Mouse (Mus musculus) retina, adult 2 months (tissue): ENCODE data around the gene Pcbp2.

Experiments
- DNase-seq: peaks from one replicate; pipeline ENCODE4 v3.0.0-alpha.2; 2012; ENCODE audit warnings: low read depth, low spot score

Gene Pcbp2

DNA sequence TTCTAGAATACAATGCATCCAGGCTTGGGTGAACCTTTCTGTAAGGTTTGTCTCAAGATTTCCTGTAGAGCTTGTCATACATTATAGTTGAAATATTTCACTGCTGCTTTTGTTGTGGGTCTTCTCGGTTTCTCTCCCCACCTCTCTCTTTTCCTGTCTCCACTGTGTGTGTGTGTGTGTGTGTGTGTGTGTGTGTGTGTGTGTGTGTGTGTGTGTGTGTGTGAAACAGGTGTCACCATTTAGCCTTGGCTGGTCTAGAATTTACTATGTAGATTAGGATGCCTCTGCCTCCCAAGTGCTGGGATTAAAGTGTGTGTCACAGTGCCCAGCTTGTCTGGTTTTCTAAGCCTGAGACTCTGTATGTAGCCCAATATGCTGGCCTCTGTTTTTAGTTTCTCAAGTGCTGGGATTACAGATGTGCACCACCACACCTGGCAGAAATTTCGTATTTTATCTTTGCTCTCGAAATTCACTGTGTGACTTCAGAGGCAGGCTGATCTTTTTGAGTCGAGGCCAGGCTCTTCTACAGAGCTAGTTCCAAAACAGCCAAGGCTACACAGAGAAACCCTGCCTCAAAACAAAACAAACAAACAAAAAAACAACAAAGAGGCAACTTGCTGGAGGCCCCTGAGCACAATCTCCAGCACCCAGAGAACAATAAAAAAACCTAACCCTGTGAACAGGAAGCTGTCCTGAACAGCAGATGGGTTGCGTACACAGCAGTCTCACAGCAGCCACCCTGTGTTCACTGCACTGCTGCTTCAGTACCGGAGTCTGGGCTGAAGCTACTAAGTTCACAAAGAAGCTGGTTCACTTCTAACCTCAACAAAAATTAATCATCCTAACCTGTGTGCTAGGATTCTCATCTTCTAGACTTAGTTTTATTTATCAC is 56.0 kb downstream of the Pcbp2 start:
- no peak for DNase-seq

DNA sequence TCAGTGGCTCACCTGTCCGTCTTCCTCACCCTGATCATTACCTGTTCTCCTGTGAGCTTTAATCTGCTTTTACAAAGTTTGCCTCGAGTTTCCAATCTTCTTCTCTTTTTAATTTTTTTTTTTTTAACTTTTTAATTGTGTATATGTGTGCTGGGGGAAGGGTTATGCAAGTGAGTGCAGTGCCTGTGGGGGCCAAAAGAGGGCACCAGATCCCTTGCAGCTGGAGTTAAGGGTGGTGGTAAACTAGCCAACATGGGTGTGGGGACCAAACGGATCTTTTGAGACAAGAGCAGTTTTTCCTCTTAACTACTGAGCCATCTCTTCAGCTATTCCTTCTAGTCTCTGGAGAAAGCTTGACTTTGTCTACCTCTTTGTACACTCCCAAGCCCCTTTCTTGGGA is 57.6 kb downstream of the Pcbp2 start:
- no peak for DNase-seq

DNA sequence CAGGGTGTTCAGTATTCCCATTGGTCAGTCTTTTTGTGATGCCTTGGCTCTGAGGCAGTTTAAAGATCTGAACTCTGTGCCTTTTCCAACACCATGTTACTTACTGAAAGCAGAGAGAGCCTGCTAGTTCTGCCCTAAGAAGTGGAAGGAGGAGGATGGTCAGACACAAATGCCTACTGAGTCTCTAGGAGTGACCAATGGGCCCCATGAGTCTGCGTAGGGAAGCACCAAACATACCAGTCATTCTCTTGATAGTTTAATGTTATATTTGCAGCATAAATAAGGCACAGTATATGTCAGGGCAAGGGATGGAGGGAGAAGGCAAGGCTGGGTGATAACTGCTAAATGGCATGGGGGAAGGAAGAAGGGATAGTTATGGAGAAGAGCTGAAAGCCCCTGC is 58.1 kb downstream of the Pcbp2 start:
- DNase-seq, result no peak

DNA sequence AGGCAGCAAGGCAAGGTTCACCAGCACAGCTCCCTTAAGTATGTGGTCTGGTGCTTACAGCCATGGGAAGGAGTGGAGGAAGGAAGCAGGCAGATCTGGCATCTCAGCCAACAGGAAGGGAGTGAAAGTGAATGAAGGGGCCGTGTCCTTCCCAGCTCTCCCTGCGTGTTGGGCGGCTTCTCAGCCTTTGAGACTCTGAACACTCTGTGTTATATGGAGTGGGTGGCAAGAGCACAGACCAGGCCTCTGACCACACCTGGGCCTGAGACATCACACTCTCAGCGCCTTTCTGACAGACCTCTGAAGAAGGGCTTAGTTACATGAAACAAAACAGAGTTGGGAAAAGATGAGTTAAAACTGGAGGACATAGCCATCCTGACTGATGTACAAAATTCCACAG is 60.2 kb downstream of the Pcbp2 start:
- no peak for DNase-seq

DNA sequence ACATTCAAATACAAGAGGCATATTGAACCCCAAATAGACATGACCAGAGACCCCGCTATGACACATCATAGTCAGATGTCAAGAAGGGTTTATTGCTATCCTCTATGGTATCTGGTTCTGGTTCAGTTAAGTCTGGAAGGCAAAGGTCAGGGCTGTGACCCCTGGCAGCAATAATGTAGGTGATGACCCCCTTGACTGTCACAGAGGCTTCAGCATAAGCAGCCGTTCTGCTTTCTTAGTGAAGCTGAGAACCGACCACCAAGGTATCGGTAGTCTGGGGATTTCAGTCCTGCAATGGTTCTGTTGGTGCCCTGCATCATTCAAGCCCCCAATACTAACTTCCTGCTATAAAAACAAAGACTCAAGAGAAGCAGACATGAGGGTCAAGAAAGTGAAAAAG is 61.2 kb downstream of the Pcbp2 start:
- no peak for DNase-seq

DNA sequence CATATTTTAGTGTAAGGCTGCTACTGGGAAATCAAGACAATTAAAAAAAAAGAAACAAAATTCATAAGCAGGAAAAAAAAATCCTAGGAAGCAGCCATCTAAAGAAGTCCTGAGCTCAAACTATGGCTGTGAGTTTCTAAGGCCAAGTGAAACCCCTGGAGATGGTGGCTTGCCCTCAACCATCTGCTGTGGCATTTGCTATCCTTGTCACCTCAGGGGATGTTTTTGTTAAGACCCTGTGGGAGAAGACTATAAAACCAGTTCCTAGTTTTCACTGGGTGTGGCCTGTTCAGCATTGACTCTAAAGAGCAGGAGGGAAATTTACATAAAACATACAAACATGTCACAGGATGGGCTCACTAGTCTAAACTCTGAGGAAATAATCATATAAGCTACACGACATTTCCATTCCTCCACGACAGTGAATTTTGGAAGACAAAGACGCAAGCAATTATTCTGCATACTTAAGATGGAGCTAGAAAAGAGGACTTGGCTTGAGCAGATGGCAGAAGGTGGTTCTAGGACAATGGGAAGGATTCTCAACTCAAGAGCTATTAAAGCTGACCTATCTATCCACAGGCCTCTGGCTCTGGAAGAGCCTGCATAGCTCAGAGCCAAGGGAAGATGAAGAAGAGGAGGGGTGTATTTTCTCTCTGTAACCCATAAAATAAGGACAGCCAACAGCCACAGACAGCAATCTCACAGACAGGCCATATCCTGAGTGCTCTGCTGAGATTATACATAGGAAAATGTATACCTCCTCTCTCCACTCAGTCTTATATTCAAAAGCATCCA is 62.0 kb downstream of the Pcbp2 start:
- DNase-seq, result no peak

DNA sequence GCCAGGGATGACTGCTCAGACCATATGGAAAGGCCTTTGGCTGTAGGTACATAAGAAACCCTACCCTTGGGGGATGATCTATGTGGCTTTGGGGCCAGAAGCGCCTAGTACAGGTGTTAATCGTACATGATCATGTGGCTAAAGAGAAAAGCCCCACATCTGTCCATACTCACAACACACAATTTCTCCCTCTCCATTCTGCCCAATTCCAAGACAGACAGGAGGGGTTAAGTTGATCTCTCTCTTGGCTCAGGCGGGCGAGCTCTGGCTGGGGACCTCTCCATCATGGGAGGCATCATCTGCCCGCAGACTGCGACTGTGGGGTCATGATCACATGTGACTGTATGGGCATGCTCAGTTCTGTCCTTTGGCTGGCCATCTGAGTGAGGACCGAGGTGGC is 63.6 kb downstream of the Pcbp2 start:
- DNase-seq, result no peak

DNA sequence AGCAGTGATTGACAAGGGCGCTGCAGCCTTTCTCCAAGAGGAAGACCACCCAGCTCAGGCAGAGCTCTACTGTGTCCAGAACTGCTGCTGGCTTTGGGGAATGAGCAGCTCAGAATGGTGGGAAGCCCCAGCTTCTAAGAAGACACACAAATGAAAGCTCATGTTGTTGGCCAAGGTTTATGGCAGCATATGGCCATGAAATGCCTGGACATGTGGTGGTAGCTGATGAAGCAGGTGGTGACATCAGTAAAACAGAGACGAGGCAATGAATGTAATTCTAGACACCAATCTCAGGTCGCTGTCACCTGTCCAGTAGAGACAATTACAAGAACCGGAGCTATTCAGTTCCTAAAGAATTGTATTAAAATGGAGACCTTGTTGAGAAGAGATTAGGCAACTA is 74.5 kb downstream of the Pcbp2 start:
- no peak for DNase-seq

DNA sequence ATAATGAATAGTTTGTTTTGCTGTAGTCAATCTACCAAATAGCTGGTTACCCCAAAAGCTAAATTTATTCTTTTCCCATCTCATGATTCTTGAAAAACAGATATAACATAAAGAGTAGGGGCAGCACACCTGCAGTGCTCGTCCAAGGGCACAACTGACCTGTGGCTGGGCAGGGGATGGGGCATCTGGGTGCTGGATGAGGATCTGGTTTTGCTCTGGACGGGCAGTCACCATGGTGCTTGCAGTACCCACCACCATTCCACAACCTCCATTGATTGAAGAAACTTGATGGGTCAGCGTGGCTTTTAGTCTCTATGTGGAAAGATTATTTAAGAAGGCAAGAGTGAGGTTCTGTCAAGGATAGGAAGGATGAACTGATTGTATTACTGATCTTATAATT is 75.9 kb downstream of the Pcbp2 start:
- no peak for DNase-seq

DNA sequence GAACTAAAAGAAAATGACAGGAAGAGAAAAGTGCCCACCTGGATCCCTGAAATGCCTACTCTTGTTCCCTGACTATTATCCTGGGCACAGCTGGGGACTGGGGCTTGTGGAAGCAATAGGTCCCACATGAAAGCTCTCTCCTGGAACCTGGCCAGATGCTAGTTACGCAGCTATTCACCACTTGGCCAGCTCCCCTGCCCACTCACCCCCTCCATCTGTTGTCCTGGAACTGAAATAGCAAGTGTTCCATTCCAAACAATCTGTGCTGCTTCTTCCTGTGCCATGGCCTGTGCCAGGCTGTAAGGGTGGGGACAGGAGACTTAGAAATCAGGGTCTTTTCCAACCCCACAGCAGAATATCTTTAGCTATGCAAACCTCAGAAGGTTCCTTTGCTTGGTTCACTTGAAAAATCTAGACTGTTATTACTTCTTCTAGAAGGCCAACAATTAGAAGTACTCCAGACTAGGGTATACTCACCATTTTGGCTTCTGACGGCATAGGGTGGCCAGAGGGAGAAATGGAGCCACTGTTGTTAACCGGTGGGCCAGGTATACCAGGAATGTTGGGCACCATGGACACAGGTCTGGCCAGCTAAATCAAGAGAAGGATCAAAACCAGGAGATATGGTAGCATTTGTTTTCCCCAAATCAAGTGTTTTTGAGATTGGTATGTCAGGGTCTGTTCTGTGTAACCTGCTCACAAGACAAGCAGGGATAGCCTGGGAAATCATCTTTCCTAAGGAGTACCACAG is 76.5 kb downstream of the Pcbp2 start:
- DNase-seq, result peak; percentile 43

DNA sequence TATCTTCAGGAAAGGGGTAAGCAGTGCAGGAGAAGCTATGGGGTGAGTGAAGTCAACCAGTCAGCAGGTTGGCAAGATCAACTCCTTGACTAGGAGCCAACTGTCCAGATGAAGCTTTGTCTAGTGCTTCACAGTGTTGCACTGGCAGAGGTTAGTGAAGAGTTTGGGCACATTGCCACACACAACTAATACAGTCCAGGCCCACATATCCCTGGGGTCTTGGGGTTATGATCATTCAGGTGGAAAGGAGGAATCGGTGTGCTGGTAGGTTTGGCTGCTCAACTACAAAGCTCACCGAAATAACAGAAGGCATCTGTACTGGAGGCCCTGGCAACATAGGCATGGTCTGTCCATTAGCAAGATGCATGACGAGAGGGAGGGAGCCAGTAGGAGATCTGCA is 77.1 kb downstream of the Pcbp2 start:
- no peak for DNase-seq
